Mouse (Mus musculus) cerebellum, postnatal 14 days (tissue): Measurements from ENCODE around the gene Arhgef40.

Source experiments
- DNase-seq, 2 experiments: peaks; one replicate each; pipeline ENCODE4 v3.0.0; 2021; ENCODE audit warnings: mixed read lengths in 2 of 2

Gene Arhgef40

DNA sequence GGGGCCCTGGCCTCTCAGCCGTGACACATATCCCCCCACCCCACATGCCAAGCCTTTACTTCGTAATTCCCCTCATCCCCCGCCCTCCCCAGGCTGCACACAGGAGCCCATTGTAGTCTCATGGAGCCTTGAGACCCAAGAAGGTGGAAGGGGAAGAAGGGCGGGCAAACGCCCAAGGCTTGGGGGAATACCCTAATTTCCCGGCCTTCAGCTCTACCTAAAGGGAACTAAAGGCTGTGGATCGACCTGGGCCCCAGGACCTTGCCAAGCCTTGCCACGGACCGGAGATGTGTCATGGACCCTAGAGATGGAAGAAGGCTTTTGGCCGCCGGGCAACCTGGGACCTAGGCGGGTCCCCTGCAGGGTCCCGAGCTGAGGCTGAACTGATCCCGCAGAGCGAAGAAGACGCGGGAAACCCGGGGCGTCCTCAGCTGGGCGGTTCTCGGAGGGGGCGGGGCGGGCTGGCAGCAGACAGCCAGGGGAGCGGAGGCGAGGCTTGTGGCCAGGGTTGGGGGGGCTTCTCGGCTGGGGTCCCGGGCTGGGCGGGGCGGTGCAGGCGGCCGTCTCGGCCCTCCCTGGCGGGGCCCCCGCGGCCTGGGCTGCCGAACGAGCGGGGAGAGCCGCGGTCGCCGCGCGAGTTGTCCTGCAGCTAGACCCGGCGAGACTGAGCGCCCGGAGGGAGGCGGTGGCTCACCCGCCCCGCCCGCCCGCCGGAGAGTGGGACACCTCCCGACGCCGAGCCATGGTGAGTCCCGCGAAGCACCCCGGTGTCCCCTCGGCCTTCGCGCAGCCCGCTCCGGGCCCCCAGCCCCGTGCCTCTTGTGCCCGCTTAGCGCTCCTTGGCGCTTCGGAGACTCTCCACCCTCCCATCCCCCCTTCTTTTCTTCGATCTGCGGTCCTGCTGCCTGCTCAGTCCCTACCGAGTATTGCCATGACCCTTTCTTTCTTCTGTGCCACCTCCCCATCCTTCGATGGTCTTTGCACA, at the start of gene Arhgef40:
Arhgef40 (plus strand) TSS at position 473 of the 985 bp plus-strand sequence.
- peak; percentile 82 for DNase-seq

DNA sequence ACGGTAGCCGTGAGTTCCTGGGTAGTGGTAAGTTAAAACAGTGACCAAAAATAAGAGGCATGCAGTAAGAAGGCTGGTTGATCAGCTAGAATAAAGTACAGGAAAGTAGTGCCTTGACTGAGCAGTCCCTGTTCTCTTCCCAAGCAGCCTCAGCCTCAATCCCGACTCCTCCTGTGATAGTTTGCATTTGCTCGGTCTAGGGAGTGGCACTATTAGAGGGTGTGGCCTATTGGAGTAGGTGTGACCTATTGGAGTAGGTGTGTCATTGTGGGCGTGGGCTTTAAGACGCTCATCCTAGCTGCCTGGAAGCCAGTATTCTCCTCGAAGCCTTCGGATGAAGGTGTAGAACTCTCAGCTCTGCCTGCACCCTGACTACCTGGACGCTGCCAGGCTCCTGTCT, 45.5 kb upstream of the Arhgef40 start:
- DNase-seq, result no peak

DNA sequence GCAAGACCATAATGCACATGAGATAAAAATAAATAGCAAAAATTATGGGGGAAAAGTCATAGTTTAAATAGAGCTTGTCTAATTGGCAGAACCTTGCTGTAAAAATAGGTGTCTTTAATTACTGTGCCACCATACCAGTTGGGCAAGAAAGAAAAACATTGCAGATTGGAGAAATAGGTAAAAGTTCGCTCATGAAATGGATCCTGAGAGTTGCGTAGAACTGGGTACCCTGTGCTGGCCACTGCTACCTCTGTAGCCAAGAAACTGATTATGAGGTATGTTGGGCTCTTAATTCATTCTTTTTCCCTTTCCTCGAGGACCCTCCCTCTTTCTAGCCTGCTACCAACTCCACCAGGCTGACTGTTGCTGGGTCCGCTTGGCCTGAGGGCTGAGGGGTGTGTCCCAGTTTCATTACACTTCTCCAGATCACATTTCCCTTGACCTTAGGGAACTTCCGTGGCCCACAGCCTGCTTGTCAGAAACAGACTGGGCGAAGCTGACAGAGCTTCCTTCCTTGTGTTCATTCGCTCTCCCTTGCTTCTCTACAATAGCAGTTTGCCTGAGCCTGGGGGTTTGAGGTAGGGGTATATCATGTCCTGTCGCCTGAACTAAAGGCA, 43.5 kb upstream of the Arhgef40 start:
- DNase-seq, result no peak

DNA sequence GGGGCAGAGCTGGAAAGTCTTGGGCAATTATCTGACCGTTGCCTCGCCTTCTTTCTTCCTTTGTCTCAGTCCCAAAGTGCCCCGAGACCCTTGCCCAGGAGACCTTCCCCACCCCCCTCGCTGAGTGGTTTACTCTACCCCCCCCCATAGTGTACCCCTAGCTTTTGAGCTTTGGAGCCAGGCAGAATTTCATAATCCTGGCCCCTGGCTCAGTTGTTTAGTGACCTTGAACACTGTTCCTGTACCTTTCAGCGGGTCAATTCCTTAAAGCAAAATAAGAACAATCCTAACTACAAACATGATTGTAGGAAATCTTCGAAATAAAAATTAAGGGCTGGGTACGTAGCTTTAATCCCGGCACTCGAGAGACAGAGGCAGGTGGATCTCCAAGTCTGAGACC, 42.9 kb upstream of the Arhgef40 start:
- no peak for DNase-seq

DNA sequence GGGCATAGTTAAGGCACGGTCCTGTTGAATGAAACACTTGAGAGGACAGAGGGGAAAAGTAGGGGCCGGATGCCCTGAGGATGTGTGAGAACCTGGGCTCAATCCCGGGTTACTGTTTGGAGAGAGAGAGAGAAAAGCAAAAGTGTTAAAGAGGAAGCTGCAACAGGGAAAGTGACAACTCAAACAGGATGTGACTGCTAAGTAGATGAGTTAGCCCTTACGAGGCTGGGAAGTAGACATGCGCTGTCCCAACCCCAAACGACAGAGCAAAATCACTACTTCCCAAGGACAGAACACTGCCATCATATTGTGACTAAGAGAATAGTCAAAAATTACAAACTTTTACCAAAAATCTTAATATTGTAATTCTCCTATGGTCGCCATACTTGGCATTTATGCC, 42.3 kb upstream of the Arhgef40 start:
- no peak for DNase-seq

DNA sequence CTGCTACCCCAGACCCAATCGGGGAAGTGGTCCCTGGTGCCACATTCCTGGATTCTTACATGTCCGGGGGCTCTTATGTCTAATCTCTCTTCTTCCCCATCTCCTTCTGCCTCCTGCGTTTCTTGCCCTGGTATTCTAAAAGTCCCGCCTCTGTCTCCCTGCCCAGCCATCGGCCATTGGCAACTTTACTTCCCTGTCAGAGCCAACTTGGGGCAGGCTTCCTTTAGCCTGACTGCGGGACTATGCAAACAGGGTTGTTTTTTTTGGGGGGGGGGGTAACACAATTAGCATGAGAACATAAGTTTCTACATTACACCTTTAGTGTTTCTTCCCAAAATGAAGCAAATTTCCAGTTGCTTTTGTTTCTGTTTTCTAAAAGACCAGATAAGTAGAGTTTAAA, 41.2 kb upstream of the Arhgef40 start:
- DNase-seq, result no peak

DNA sequence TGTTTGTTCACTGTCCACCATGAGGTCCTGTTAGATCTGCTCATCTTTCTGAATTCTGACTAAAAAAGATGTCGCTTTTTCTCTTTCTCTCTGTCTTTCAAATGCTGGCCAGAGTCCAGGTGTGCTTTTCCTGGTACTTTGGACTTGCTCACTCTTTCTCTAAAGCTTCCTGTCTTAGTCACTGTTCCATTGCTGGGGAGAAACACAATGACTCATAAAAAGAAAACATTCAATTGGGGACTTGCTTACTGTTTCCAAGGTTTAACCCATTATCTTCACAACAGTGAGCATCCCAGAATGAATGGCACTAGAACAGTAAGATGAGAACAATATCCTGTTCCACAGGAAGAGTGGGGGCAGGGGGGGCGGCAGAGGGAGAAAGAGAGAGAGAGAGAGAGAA, 24.2 kb upstream of the Arhgef40 start:
- DNase-seq, result no peak

DNA sequence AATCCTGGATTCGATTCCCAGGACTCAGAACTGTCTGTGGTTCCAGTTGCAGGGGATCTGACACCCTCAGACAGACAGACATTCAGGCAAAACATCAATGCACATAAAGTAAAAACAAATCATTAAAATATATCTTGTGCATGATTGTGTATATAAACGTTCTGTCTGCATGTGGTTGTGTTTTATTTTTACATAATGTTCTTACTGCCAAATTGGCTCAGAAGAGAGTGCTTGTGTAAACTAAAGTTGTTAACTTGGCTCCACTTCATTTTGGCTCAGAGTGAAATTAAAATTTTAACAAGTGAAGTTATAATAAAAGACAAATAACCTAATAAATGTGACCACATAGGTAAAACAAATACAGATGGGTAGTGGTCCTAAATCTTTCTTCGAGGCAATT, 17.1 kb upstream of the Arhgef40 start:
- DNase-seq, result no peak

DNA sequence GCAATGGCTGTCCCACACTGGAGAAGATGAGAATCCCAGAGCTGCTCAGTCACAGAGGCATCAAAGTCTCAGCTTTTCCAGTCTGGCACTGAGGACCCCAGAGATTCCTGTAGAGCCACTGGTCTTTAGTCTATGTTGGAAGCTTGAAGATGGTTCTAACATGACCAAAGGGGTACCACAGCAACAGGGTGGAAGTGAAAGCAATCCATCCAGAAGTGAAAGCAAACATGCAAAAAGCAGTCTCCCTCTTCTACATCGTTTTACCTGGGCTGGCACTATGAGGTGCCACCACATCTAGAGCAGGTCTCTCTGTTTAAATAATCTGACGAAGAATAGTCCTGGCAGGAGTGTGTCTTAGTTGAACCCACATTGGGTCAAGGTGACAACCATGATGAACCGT, 5.3 kb upstream of the Arhgef40 start:
- DNase-seq, result no peak

DNA sequence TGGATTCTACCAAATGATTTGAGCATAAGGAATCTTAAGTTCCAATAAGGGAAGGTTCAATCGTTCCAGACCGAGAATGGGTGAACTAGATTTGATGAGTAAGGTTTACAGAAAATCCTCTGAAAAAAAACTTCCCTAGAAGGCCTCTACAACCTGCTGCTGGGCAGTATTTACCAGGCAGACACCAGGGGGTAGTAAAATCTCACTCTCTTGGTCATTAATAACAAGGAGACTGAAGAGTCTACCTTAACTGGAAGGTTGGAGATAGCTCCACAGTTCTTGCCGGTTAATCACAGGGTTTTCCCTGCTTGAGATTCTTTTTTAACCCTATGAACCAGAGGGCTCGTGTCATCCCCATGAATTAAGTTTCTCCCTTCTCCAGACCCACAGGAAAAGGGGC, 1.3 kb upstream of the Arhgef40 start:
- peak in 1 of 2 experiments; percentile 1 for DNase-seq

DNA sequence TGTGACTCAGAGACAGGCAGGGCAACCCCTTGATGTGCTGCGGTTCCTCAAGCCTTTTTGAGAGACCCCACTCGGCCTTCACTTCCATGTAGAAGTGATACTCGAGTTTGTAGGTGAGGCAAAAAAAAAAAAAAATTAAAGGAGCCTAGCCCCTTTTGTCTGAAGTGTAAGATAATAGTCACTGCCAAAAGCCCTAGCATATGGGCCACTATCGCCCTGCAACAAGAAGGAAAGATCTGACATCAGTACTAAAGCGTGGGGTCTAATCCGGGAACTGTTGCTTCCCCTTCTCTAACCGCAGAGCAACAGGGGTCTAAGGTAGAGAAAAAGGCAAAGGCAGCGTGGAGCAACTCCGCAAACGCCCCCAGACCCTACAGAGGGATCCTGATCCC, 668 bp upstream of the Arhgef40 start:
- DNase-seq, result no peak

DNA sequence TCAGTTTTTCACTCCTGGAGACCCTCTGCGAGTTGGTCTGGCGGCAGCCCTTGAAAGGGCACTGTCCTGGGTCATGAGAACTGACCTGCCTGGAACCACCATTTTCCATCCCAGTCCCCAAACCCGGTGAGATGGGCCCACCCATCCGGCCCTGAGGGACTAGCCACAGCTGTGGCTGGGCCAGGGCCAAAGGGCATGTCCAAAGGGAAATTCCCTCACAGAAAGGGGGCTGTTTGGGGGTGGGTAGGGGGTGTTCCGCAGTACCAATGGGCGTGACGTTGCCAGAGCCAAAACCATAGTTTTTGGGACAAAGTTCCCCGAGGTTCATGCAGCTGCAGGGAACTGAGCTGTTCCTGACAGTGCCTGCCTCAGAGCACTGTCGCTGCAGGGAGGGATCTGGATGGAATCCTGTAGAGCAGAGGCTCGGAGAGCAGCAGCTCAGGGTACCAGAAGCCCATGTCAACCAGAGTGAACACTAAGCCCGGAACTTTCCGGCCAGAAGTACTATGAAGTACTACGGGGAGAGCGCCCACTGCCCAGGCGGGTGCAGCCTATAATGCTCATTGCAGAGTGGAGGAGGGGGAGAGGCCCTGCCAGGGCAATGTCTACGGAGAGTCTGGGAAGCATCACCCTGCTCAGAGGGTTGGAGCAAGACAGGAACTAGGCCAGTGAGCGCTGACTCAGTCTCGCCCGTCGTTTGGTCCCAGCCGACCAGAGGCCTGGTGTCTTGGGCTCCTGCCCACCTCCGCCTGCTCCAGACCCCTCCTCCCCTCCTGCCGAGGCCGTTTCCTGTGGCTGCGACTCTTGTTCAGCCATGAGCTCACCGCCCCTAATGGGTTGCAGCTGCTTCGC, 1.0 kb downstream of the Arhgef40 start:
- peak; percentile 72 to 75 for DNase-seq

DNA sequence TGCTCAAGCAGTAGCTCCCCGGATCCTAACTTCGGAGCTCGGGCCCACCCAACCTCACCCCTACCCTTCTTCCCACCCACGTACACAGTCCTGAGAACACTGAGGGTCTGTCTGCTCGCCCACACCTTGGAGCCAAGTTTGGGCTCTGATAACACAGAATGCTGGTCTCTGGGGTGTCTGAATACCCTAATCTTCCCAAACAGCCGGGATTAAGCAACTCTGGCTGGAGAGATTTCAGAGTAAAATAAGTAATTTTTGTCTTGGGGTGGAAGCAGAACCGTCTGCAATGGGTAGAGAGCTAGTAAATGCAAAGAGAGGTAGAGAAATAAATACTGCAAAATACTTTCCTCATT, 1.6 kb downstream of the Arhgef40 start:
- no peak for DNase-seq

DNA sequence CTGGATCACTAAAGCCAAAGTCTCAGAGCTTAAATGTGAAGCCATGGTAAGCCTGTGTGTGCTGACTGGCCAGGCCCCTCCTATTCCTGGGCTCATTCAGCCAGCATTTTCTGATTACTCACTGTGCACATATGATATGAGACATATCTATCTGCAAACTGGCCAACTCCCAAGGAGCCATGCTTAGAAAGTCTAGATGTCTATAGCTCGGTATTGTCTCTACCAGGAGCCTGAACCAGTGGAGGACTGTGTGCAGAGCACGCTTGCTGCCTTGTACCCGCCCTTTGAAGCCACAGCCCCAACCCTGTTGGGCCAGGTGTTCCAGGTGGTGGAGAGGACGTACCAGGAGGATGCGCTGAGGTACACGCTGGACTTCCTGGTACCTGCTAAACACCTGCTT, 2.7 kb downstream of the Arhgef40 start:
- peak in 1 of 2 experiments; percentile 3 for DNase-seq

DNA sequence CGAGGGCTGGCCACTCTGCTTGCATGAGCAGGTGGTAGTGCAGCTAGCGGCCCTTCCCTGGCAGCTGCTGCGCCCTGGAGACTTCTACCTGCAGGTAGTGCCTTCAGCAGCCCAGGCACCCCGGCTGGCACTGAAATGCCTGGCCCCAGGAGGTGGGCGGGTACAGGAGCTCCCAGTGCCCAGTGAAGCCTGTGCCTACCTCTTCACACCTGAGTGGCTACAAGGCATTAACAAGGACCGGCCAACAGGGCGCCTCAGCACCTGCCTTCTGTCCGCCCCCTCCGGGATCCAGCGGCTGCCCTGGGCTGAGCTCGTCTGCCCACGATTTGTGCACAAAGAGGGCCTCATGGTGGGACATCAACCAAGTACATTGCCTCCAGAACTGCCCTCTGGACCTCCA, 4.2 kb downstream of the Arhgef40 start:
- peak in 1 of 2 experiments; percentile 14 for DNase-seq

DNA sequence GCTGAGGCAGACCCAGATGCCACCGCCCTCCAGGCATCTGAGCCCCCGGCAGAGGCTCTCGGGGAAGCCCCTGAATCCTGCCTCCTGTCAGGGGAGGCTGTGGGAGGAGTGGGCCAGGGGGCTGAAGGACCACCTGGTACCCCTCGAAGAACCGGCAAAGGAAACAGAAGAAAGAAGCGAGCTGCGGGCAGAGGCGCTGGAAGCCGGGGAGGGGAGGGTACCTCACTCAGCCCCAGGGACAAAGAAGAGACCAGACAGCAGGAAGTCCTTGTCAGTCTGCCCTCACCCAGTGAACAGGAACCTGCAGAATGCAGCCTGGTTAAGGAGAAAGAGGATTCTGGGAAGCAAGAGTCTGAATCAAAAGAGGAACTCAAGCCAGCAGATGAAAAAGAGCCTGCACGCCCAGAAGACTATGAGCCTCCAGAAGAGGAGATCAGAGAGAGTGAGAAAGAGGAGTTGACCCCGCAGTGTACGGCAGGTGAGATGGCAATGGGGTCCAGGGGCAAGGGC, 5.0 kb downstream of the Arhgef40 start:
- peak in 1 of 2 experiments; percentile 2 for DNase-seq

DNA sequence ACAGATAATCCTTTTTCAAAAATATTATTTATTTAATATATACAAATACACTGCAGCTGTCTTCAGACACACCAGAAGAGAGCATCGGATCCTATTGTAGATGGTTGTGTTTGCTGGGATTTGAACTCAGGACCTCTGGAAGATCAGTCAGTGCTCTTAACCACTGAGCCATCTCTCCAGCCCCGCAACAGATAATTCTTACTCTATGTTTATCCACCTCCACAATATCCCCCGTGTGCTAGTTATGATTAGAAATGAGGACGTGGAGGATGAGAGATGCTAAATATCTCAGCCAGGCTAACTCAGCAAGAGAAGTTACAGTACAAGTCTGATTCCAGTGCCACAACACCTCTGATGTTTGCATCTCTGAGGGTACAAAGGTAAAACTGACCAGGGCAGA, 9.9 kb downstream of the Arhgef40 start:
- no peak for DNase-seq

DNA sequence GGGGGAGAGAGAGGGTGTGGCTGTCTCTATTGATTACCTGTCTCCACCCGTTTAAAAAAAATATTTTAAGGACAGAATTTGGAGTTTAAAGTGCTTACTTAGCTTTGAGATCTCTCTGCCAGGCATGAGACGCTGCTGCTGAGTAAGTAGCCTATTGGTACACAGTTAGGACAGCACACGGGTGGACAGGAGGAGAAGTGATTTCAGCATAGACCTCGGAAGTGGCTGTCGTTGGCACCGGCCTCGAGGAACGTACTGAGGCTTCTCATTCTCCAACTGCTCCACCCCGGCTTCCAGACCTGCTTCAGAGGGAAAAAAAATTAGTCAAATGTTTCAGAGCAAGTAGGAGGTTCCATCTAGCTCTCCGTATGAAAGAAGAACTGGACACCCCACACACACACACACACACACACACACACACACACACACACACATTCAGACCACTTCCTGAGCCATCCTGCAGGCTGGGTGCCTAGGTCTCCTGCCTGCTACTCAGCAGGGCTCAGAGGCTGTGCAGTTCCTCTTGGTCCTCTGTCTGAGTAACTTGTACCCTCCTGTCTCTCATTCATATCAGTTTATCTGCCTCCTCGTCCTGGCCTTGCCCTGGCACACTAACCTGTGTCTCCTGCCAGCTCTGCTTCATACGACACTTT, 10.8 kb downstream of the Arhgef40 start:
- DNase-seq, result no peak

DNA sequence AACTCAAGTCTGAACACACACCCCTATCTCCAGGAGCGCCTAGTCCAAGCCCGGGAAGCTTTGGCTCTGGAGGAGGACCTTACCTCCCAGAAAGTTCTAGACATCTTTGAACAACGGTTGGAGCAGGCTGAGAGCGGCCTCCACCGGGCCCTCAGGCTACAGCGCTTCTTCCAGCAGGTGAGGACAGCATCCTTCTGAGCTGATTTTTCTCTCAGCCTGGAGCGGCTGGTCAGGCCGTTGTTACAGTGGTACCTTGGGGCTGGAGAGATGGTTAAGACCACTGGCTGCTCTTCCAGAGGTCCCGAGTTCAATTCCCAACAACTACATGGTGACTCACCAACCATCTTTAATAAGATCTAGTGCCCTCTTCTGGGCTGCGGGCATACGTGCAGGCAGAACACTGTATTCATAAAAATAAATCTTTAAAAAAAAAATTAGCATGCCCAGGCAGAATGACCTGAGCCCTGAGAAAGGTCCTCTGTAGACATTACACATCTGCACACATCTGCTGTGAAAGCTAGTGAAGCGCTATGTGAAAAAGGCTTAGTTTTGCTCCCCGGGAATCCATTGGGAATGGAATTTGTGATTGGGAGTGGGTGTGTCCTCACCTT, 11.8 kb downstream of the Arhgef40 start:
- DNase-seq, result peak in 1 of 2 experiments; percentile 37

DNA sequence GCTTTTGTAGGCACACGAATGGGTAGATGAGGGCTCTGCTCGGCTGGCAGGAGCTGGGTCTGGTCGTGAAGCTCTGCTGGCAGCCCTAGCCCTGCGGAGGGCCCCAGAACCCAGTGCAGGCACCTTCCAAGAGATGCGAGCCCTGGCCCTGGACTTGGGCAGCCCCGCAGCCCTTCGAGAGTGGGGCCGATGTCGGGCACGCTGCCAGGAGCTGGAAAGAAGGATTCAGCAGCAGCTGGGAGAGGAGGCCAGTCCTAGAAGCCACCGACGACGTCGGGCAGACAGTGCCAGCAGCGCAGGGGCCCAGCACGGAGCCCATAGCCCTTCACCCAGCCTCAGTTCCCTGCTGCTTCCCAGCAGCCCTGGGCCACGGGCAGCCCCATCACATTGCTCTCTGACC, 12.3 kb downstream of the Arhgef40 start:
- DNase-seq, result peak; percentile 57 to 77

DNA sequence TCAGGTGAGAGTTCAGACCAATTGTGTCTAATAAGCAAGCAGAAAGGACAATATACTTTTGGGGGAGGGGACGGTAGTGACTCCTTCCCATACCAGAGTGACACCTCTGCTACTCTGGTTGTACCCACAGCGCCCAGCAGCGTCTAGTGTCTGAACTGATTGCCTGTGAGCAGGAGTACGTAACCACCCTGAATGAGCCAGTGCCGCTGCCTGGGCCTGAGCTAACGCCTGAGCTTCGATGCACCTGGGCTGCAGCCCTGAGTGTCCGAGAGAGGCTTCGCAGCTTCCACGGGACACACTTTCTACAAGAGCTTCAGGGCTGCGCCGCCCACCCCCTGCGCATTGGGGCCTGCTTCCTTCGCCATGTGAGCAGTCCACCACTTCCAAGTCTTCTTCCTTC, 13.0 kb downstream of the Arhgef40 start:
- DNase-seq, result peak in 1 of 2 experiments; percentile 8

DNA sequence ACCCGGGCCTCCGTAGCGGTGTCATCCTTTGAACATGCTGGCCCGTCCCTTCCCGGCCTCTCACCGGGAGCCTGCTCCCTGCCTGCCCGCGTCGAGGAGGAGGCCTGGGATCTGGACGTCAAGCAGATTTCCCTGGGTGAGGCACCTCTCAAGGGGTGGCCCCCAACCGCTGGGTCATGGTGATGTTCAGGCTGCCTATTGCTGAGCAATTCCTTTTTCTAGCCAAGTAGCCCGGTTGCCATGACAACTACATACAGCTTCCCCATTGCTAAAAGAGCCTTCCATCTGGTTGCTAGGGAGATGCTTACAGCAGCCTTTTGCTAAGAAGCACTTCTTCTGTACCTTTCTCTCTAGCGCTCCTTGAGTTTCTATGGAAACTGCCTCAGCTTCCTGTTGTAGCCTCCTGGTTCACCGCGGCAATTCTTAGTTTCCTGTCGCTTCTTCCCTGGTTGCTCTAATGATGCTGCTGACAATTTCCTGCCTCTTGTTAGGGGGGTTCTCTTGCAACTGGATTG, 19.5 kb downstream of the Arhgef40 start:
- DNase-seq, result peak; percentile 68 to 69
